Mouse (Mus musculus): Measurements from ENCODE around the gene Whamm.

- TF ChIP-seq POLR2A (IDR thresholded peaks at IDR 0.05; ENCODE audit: low read depth, low read length) (no peak), CTCF (conservative IDR thresholded peaks at IDR 0.05 in 1 of 2, IDR thresholded peaks at IDR 0.05 in 1 of 2; ENCODE audit: low read depth in 2 of 2, low read length in 2 of 2) (no peak), EP300 (IDR thresholded peaks at IDR 0.05; ENCODE audit: low read length) (no peak), NRF1 (IDR thresholded peaks at IDR 0.05; ENCODE audit: low read depth, low read length) (no peak), ZC3H11A (IDR thresholded peaks at IDR 0.05; ENCODE audit: low read depth, low read length) (no peak), SIN3A (IDR thresholded peaks at IDR 0.05; ENCODE audit: low read length) (no peak), USF1 (IDR thresholded peaks at IDR 0.05; ENCODE audit: low read depth, low read length) (no peak), MAZ (IDR thresholded peaks at IDR 0.05; ENCODE audit: low read depth, low read length) (no peak)
Observed at GRCm38 (mm10) chr7:81593387-81593786, 22.3 kb downstream of the Whamm start.

Measured in CH12.LX (cell line).